Mouse (Mus musculus) CH12.LX (cell line): ENCODE data around the gene Ap3d1. TPM values are rescaled to one million over a fixed set of nuclear protein-coding genes. Genes with fewer than 3 reads are reported as not detected.

Experiments
- DNase-seq: peaks from one replicate; pipeline ENCODE4 v3.0.0-alpha.2; 2013; ENCODE audit errors: extremely low read depth
- H3K27ac ChIP-seq: 2 replicates; pipeline ENCODE4 v1.5.1; 2012; ENCODE audit warnings: low read depth, mild to moderate bottlenecking, control low read depth, moderate library complexity; ENCODE audit not compliant: insufficient read depth
- H3K27me3 ChIP-seq: replicated peaks from 2 replicates; pipeline ENCODE3; 2012; ENCODE audit warnings: inconsistent platforms
- H3K36me3 ChIP-seq, 2 experiments: replicated peaks in 1 of 2; 2 replicates each; pipeline versions ENCODE3 to v1.6.1; 2012; ENCODE audit warnings: inconsistent platforms in 1 of 2, low read length in 1 of 2, mild to moderate bottlenecking in 1 of 2, mixed read lengths in 1 of 2, moderate library complexity in 1 of 2; ENCODE audit not compliant: control insufficient read depth in 1 of 2, insufficient read depth in 1 of 2
- H3K4me1 ChIP-seq, 2 experiments: 2 replicates each; pipeline ENCODE4 v1.6.1; 2012; ENCODE audit warnings: inconsistent platforms in 1 of 2, moderate library complexity in 1 of 2; ENCODE audit not compliant: insufficient read depth in 2 of 2, control insufficient read depth in 1 of 2
- H3K4me2 ChIP-seq: 2 replicates; pipeline ENCODE4 v1.6.1; 2012; ENCODE audit warnings: low read depth, mild to moderate bottlenecking, control low read depth; ENCODE audit not compliant: poor library complexity, insufficient read depth, severe bottlenecking
- H3K4me3 ChIP-seq, 3 experiments: fragments of 150-350 bp in 1 of 3; sonication (generic) in 1 of 3; replicated peaks in 1 of 3; 2 replicates each; pipeline versions ENCODE3 to v1.5.1; 2011 to 2012; ENCODE audit warnings: low read depth in 2 of 3, low read length in 2 of 3, mild to moderate bottlenecking in 2 of 3, moderate library complexity in 2 of 3, control low read depth in 1 of 3, improper control_type of control experiment in 1 of 3, inconsistent platforms in 1 of 3, mixed read lengths in 1 of 3; ENCODE audit not compliant: poor library complexity in 1 of 3
- H3K79me2 ChIP-seq: replicated peaks from 2 replicates; pipeline ENCODE4 v1.6.1; 2012; ENCODE audit warnings: mild to moderate bottlenecking, moderate library complexity; ENCODE audit not compliant: control insufficient read depth, poor library complexity, insufficient read depth, severe bottlenecking; ENCODE audit errors: extremely low read depth
- H3K9ac ChIP-seq: 2 replicates; pipeline ENCODE4 v1.6.1; 2012; ENCODE audit warnings: low read depth, mild to moderate bottlenecking, control low read depth, moderate library complexity; ENCODE audit not compliant: insufficient read depth
- H3K9me3 ChIP-seq: replicated peaks from 2 replicates; pipeline ENCODE3; 2012; ENCODE audit warnings: low read length, inconsistent platforms, mixed read lengths
- BHLHE40 ChIP-seq: IDR thresholded peaks from 2 replicates; pipeline ENCODE4 v1.6.1; 2011; ENCODE audit warnings: mild to moderate bottlenecking, low read depth, low read length, improper control_type of control experiment
- CHD1 ChIP-seq: IDR thresholded peaks from 2 replicates; pipeline ENCODE4 v1.6.1; 2012; ENCODE audit warnings: low read depth, low read length, improper control_type of control experiment, inconsistent platforms
- ELF1 ChIP-seq: IDR thresholded peaks from 2 replicates; pipeline ENCODE4 v1.6.1; 2014; ENCODE audit warnings: low read depth, mild to moderate bottlenecking, inconsistent platforms, low read length, improper control_type of control experiment
- EP300 ChIP-seq: IDR thresholded peaks from 2 replicates; pipeline ENCODE4 v1.6.1; 2011; ENCODE audit warnings: low read length, improper control_type of control experiment
- GABPA ChIP-seq: IDR thresholded peaks from 2 replicates; pipeline ENCODE4 v1.6.1; 2012; ENCODE audit warnings: low read depth, low read length, improper control_type of control experiment, inconsistent platforms; ENCODE audit not compliant: insufficient replicate concordance
- IRF4 ChIP-seq: IDR thresholded peaks from 2 replicates; pipeline ENCODE4 v1.6.1; 2014; ENCODE audit warnings: low read depth, mild to moderate bottlenecking, inconsistent platforms, low read length, improper control_type of control experiment
- MAZ ChIP-seq: IDR thresholded peaks from 2 replicates; pipeline ENCODE4 v1.6.1; 2012; ENCODE audit warnings: low read depth, mild to moderate bottlenecking, inconsistent platforms, low read length, improper control_type of control experiment, moderate library complexity
- MXI1 ChIP-seq: IDR thresholded peaks from 2 replicates; pipeline ENCODE4 v1.6.1; 2011; ENCODE audit warnings: mild to moderate bottlenecking, low read depth, low read length, improper control_type of control experiment
- MYC ChIP-seq: IDR thresholded peaks from 2 replicates; pipeline ENCODE4 v1.6.1; 2011; ENCODE audit warnings: low read depth, mild to moderate bottlenecking, improper control_type of control experiment, low read length
- NELFE ChIP-seq: IDR thresholded peaks from 2 replicates; pipeline ENCODE4 v1.6.1; 2011; ENCODE audit warnings: low read depth, low read length, improper control_type of control experiment
- PAX5 ChIP-seq: IDR thresholded peaks from 2 replicates; pipeline ENCODE4 v1.6.1; 2012; ENCODE audit warnings: low read length, inconsistent platforms, mixed read lengths
- POLR2A ChIP-seq: IDR thresholded peaks from 2 replicates; pipeline ENCODE4 v1.6.1; 2011; ENCODE audit warnings: low read depth, mild to moderate bottlenecking, improper control_type of control experiment, low read length
- POLR2AphosphoS2 ChIP-seq: IDR thresholded peaks from 2 replicates; pipeline ENCODE4 v1.6.1; 2011; ENCODE audit warnings: low read depth, low read length, improper control_type of control experiment
- TCF12 ChIP-seq: IDR thresholded peaks from 2 replicates; pipeline ENCODE4 v1.6.1; 2014; ENCODE audit warnings: low read depth, mild to moderate bottlenecking, inconsistent platforms, low read length, improper control_type of control experiment
- UBTF ChIP-seq: IDR thresholded peaks from 2 replicates; pipeline ENCODE4 v1.6.1; 2012; ENCODE audit warnings: low read depth, mild to moderate bottlenecking, inconsistent platforms, low read length, improper control_type of control experiment, moderate library complexity
- USF1 ChIP-seq: IDR thresholded peaks from 2 replicates; pipeline ENCODE4 v1.6.1; 2014; ENCODE audit warnings: low read depth, mild to moderate bottlenecking, inconsistent platforms, low read length, improper control_type of control experiment
- USF2 ChIP-seq: conservative IDR thresholded peaks from 2 replicates; pipeline ENCODE4 v1.6.1; 2011; ENCODE audit warnings: low read depth, low read length, improper control_type of control experiment
- ZC3H11A ChIP-seq: IDR thresholded peaks from 2 replicates; pipeline ENCODE4 v1.6.1; 2012; ENCODE audit warnings: low read depth, mild to moderate bottlenecking, inconsistent platforms, low read length, improper control_type of control experiment
- ZKSCAN1 ChIP-seq: IDR thresholded peaks from 2 replicates; pipeline ENCODE4 v1.6.1; 2012; ENCODE audit warnings: low read depth, inconsistent platforms, low read length, improper control_type of control experiment, borderline replicate concordance
- ZMIZ1 ChIP-seq: IDR thresholded peaks from 2 replicates; pipeline ENCODE4 v1.6.1; 2012; ENCODE audit warnings: low read depth, mild to moderate bottlenecking, inconsistent platforms, low read length, improper control_type of control experiment
- ZNF384 ChIP-seq: IDR thresholded peaks from 2 replicates; pipeline ENCODE4 v1.6.1; 2012; ENCODE audit warnings: low read depth, low read length, improper control_type of control experiment, inconsistent platforms
- dilution Hi-C: fragments of 300-500 bp; cut with MboI; formaldehyde crosslinking; loops from 2 replicates; pipeline ENCODE4 v1.14.3; 2020; ENCODE audit warnings: low sequenced_read_pairs; ENCODE audit not compliant: extremely low pct_unique_long_range_greater_than_20kb, extremely low pct_ligation_motif_present
- in situ Hi-C: fragments of 300-500 bp; cut with MboI; formaldehyde crosslinking; loops from 3 replicates; pipeline ENCODE4 v1.14.3; 2019; ENCODE audit warnings: low sequenced_read_pairs, low pct_ligation_motif_present, low pct_unique_long_range_greater_than_20kb, mixed read lengths
- polyA plus RNA-seq: library from polyadenylated mRNA; unstranded; fragments of >175 nt; gene quantifications from 2 replicates; pipeline ENCODE4 v1.2.1, GENCODE M21; 2012; ENCODE audit warnings: low read depth; ENCODE audit not compliant: insufficient read length
- total RNA-seq, 2 experiments: library from RNA; depleted of rRNA; stranded (reverse); fragments of 300-350 nt in 1 of 2; fragments of >200 nt in 1 of 2; gene quantifications; 2 replicates each; pipeline ENCODE4 v1.2.3; 2012 to 2014

Ap3d1 gene
- total and polyA plus RNA-seq, 3 experiments, result 28.4 to 57.0 (median 49.4) TPM

GRCm38 (mm10) chr10:80787517-80787916 is 45.5 kb upstream of the Ap3d1 start:
- no peak overlapping the region for H3K9ac ChIP-seq
- no peaks in the 10 kb centered on the region for H3K4me1 ChIP-seq
- dilution Hi-C loops, result no loop called here
- H3K4me3 ChIP-seq, result no peak overlapping the region
- no peak for DNase-seq
- H3K79me2 ChIP-seq, result no peaks in the 10 kb centered on the region
- H3K27me3 ChIP-seq, result no peaks in the 10 kb centered on the region
- TF ChIP-seq USF2 (no peak), TCF12 (no peak), ZC3H11A (no peak), IRF4 (no peak), PAX5 (no peak), EP300 (no peak), NELFE (no peak), ZMIZ1 (no peak), MXI1 (no peak), MYC (no peak), ZKSCAN1 (no peak), GABPA (no peak), UBTF (no peak), POLR2AphosphoS2 (no peak), MAZ (no peak), USF1 (no peak)
- TF ChIP-seq, all 38 proteins: peak for 0
- H3K27ac ChIP-seq, result no peak overlapping the region
- H3K9me3 ChIP-seq, result no peaks in the 10 kb centered on the region
- in situ Hi-C loops, result no loop called here
- peaks cover 98 to 99% of the 10 kb centered on the region in 2 experiments for H3K36me3 ChIP-seq
- H3K4me2 ChIP-seq, result no peak overlapping the region

DNA sequence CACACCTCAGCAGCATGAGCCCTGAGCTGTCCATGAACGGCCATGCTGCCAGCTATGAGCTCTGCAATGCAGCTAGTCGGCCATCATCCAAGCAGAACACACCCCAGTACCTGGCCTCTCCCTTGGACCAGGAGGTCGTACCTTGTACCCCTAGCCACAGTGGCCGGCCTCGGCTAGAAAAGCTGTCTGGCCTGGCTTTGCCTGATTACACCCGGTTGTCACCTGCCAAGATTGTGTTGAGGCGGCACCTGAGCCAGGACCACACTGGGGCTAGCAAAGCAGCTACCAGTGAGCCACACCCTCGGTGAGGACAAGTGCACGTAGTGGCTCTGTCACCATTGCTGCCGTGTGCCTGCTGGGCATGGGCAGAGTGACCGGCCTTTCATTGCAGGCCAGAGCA is 43.9 kb upstream of the Ap3d1 start:
- Histone ChIP-seq H3K9ac (no peak overlapping the region), H3K27me3 (no peaks in the 10 kb centered on the region), H3K4me2 (no peak overlapping the region), H3K9me3 (no peaks in the 10 kb centered on the region), H3K79me2 (no peaks in the 10 kb centered on the region), H3K36me3 (peaks cover 98 to 99% of the 10 kb centered on the region in 2 experiments), H3K4me3 (no peak overlapping the region), H3K4me1 (no peaks in the 10 kb centered on the region), H3K27ac (no peak overlapping the region)
- dilution Hi-C loops (no loop called here), in situ Hi-C loops (no loop called here)
- TF ChIP-seq POLR2A (no peak), CHD1 (no peak), IRF4 (no peak), ZMIZ1 (no peak), ZNF384 (no peak), ELF1 (no peak), USF1 (no peak), UBTF (no peak), BHLHE40 (no peak)
- DNase-seq, result no peak
